Mouse (Mus musculus) neural tube, embryonic 11.5 days (tissue): ENCODE results near the gene Adgrv1. TPM values are rescaled to one million over a fixed set of nuclear protein-coding genes. Genes with fewer than 3 reads are reported as not detected.

ENCODE experiments used
- ATAC-seq: fragments of 200-750 bp; cut with Nextera tagmentation; 2 replicates; pipeline ENCODE4 v1.8.0; 2017; ENCODE audit warnings: moderate number of reproducible peaks, mild to moderate bottlenecking, moderate TSS enrichment, moderate library complexity; ENCODE audit not compliant: insufficient read depth, low FRiP score, low TSS enrichment
- DNase-seq: peaks from one replicate; pipeline ENCODE4 v3.0.0-alpha.2; 2015; ENCODE audit warnings: low spot score
- H3K27ac ChIP-seq: fragments of 300-500 bp; sonication (generic); 2 replicates; pipeline ENCODE4 v1.5.1; 2014; ENCODE audit warnings: low read depth, mild to moderate bottlenecking, low read length
- H3K27me3 ChIP-seq: fragments of 300-500 bp; sonication (generic); 2 replicates; pipeline ENCODE4 v1.6.1; 2014; ENCODE audit warnings: mild to moderate bottlenecking, low read length, mixed read lengths; ENCODE audit not compliant: control insufficient read depth, insufficient read depth
- H3K36me3 ChIP-seq: fragments of 300-500 bp; sonication (generic); 2 replicates; pipeline ENCODE4 v1.6.1; 2014; ENCODE audit warnings: mild to moderate bottlenecking, low read length, moderate library complexity, mixed read lengths; ENCODE audit not compliant: control insufficient read depth, insufficient read depth
- H3K4me1 ChIP-seq: fragments of 300-500 bp; sonication (generic); 2 replicates; pipeline ENCODE4 v1.6.1; 2014; ENCODE audit warnings: low read length, mixed read lengths; ENCODE audit not compliant: control insufficient read depth, insufficient read depth
- H3K4me2 ChIP-seq: fragments of 300-500 bp; sonication (generic); 2 replicates; pipeline ENCODE4 v1.6.1; 2014; ENCODE audit warnings: low read depth, mild to moderate bottlenecking, moderate library complexity
- H3K4me3 ChIP-seq: fragments of 300-500 bp; sonication (generic); 2 replicates; pipeline ENCODE4 v1.5.1; 2014; ENCODE audit warnings: low read depth, low read length
- H3K9ac ChIP-seq: fragments of 300-500 bp; sonication (generic); 2 replicates; pipeline ENCODE4 v1.6.1; 2014; ENCODE audit warnings: mild to moderate bottlenecking, low read length
- H3K9me3 ChIP-seq: fragments of 300-500 bp; sonication (generic); 2 replicates; pipeline ENCODE4 v1.6.1; 2016; ENCODE audit warnings: low read length; ENCODE audit not compliant: control insufficient read depth
- WGBS: fragments of 180-500 bp; shearing (Covaris S2); extraction: QIAGEN DNeasy Blood & Tissue Kit; methylation state at CpG from one replicate; pipeline ENCODE4 v1.1.7; 2014; 5-methylcytosine and 5-hydroxymethylcytosine counted together
- polyA plus RNA-seq: library from polyadenylated mRNA; unstranded; fragments of >200 nt; fragmentation: Nextera tagmentation; extraction: Ambion mirVana; gene quantifications from 2 replicates; pipeline ENCODE4 v1.2.1, GENCODE M21; 2014

Adgrv1 gene
- polyA plus RNA-seq, 1 experiment from 2014 or later, result 35.1 TPM

- Histone ChIP-seq H3K4me3 (no peak overlapping the region), H3K27me3 (no peaks in the 10 kb centered on the region), H3K9me3 (no peaks in the 10 kb centered on the region), H3K4me2 (no peak overlapping the region), H3K27ac (no peak overlapping the region), H3K9ac (no peak overlapping the region), H3K4me1 (no peaks in the 10 kb centered on the region), H3K36me3 (no peaks in the 10 kb centered on the region)
- DNase-seq (no peak), ATAC-seq (no peak)
- WGBS, result 83% methylated on average over 3 of the region's 3 CpGs
Observed at GRCm38 (mm10) chr13:81176071-81176470, 456.9 kb downstream of the Adgrv1 start.

- WGBS, result 85% methylated on average over 3 of the region's 3 CpGs
- H3K36me3 ChIP-seq, result no peaks in the 10 kb centered on the region
- H3K4me1 ChIP-seq, result no peaks in the 10 kb centered on the region
- no peak overlapping the region for H3K4me3 ChIP-seq
- H3K4me2 ChIP-seq, result no peak overlapping the region
- DNase-seq (no peak), ATAC-seq (no peak)
- H3K9me3 ChIP-seq, result no peaks in the 10 kb centered on the region
- H3K27me3 ChIP-seq, result no peaks in the 10 kb centered on the region
- no peak overlapping the region for H3K27ac ChIP-seq
- no peak overlapping the region for H3K9ac ChIP-seq
Observed at GRCm38 (mm10) chr13:81171115-81171514, 461.8 kb downstream of the Adgrv1 start.

- 78% methylated on average over 6 of the region's 6 CpGs for WGBS
- no peak for ATAC-seq
- H3K27ac ChIP-seq, result no peak overlapping the region
Observed at GRCm38 (mm10) chr13:81167450-81167849, 465.5 kb downstream of the Adgrv1 start.

GRCm38 (mm10) chr13:81159808-81160207 lies 473.1 kb downstream of the Adgrv1 start:
- no peaks in the 10 kb centered on the region for H3K4me1 ChIP-seq

More at GRCm38 (mm10) chr13:81167450-81167849, 465.5 kb downstream of the Adgrv1 start:
- Histone ChIP-seq H3K9ac (no peak overlapping the region), H3K9me3 (no peaks in the 10 kb centered on the region), H3K4me3 (no peak overlapping the region), H3K27me3 (no peaks in the 10 kb centered on the region), H3K4me1 (no peaks in the 10 kb centered on the region), H3K36me3 (no peaks in the 10 kb centered on the region), H3K4me2 (no peak overlapping the region)
- DNase-seq, result no peak

GRCm38 (mm10) chr13:81155322-81155721 lies 477.6 kb downstream of the Adgrv1 start:
- Histone ChIP-seq H3K36me3 (no peaks in the 10 kb centered on the region), H3K4me2 (no peak overlapping the region), H3K4me3 (no peak overlapping the region), H3K9me3 (no peaks in the 10 kb centered on the region), H3K27me3 (no peaks in the 10 kb centered on the region), H3K9ac (no peak overlapping the region), H3K4me1 (no peaks in the 10 kb centered on the region), H3K27ac (no peak overlapping the region)
- ATAC-seq (no peak), DNase-seq (no peak)

More at GRCm38 (mm10) chr13:81159808-81160207, 473.1 kb downstream of the Adgrv1 start:
- Histone ChIP-seq H3K4me3 (no peak overlapping the region), H3K27me3 (no peaks in the 10 kb centered on the region), H3K9me3 (no peaks in the 10 kb centered on the region), H3K27ac (no peak overlapping the region), H3K9ac (no peak overlapping the region), H3K36me3 (no peaks in the 10 kb centered on the region), H3K4me2 (no peak overlapping the region)
- DNase-seq (no peak), ATAC-seq (no peak)
- 51% methylated on average over 2 of the region's 2 CpGs for WGBS

- H3K4me1 ChIP-seq, result no peaks in the 10 kb centered on the region
- no peak overlapping the region for H3K4me3 ChIP-seq
- WGBS, result 66% methylated on average over 1 of the region's 1 CpGs
- H3K4me2 ChIP-seq, result no peak overlapping the region
- H3K27me3 ChIP-seq, result no peaks in the 10 kb centered on the region
- DNase-seq (no peak), ATAC-seq (no peak)
- no peaks in the 10 kb centered on the region for H3K9me3 ChIP-seq
- no peaks in the 10 kb centered on the region for H3K36me3 ChIP-seq
- H3K27ac ChIP-seq, result no peak overlapping the region
- H3K9ac ChIP-seq, result no peak overlapping the region
Observed at GRCm38 (mm10) chr13:81144434-81144833, 488.5 kb downstream of the Adgrv1 start.

- Histone ChIP-seq H3K9ac (no peak overlapping the region), H3K27me3 (no peaks in the 10 kb centered on the region), H3K9me3 (no peaks in the 10 kb centered on the region), H3K4me1 (no peaks in the 10 kb centered on the region), H3K4me3 (no peak overlapping the region), H3K27ac (no peak overlapping the region), H3K4me2 (no peak overlapping the region), H3K36me3 (no peaks in the 10 kb centered on the region)
- WGBS, result 83% methylated on average over 6 of the region's 6 CpGs
- ATAC-seq, result no peak
- DNase-seq, result no peak
Observed at GRCm38 (mm10) chr13:81142268-81142884, 490.6 kb downstream of the Adgrv1 start.

GRCm38 (mm10) chr13:81136652-81137422 lies 496.1 kb downstream of the Adgrv1 start:
- 85% methylated on average over 11 of the region's 11 CpGs for WGBS
- Histone ChIP-seq H3K9me3 (no peaks in the 10 kb centered on the region), H3K36me3 (no peaks in the 10 kb centered on the region), H3K4me3 (no peak overlapping the region), H3K27me3 (no peaks in the 10 kb centered on the region), H3K4me2 (no peak overlapping the region), H3K27ac (no peak overlapping the region), H3K9ac (no peak overlapping the region), H3K4me1 (no peaks in the 10 kb centered on the region)
- ATAC-seq, result no peak
- no peak for DNase-seq

GRCm38 (mm10) chr13:81135953-81136352 lies 497.0 kb downstream of the Adgrv1 start:
- ATAC-seq (no peak), DNase-seq (no peak)
- H3K27ac ChIP-seq, result no peak overlapping the region
- H3K27me3 ChIP-seq, result no peaks in the 10 kb centered on the region
- WGBS, result 72% methylated on average over 10 of the region's 10 CpGs
- H3K4me3 ChIP-seq, result no peak overlapping the region
- no peaks in the 10 kb centered on the region for H3K36me3 ChIP-seq
- no peak overlapping the region for H3K4me2 ChIP-seq
- H3K9ac ChIP-seq, result no peak overlapping the region
- H3K9me3 ChIP-seq, result no peaks in the 10 kb centered on the region
- no peaks in the 10 kb centered on the region for H3K4me1 ChIP-seq
